Mouse (Mus musculus) intestine, embryonic 14.5 days (tissue): ENCODE measurements around the gene B3gnt8. TPM values are rescaled to one million over a fixed set of nuclear protein-coding genes. Genes with fewer than 3 reads are reported as not detected.

Source experiments
- ATAC-seq: fragments of 200-750 bp; cut with Nextera tagmentation; replicated peaks from 2 replicates; pipeline ENCODE4 v1.8.0; 2017; ENCODE audit warnings: low read depth, moderate number of reproducible peaks, moderate TSS enrichment, moderate library complexity; ENCODE audit not compliant: low FRiP score, low TSS enrichment
- DNase-seq: peaks from one replicate; pipeline ENCODE4 v3.0.0-alpha.2; 2018; ENCODE audit warnings: low spot score
- H3K27ac ChIP-seq: fragments of 300-500 bp; sonication (generic); 2 replicates; pipeline ENCODE4 v1.5.1; 2014; ENCODE audit warnings: low read depth, mild to moderate bottlenecking, control low read depth
- H3K27me3 ChIP-seq: fragments of 300-500 bp; sonication (generic); replicated peaks from 2 replicates; pipeline ENCODE4 v1.6.1; 2014; ENCODE audit warnings: low read length, control low read depth; ENCODE audit not compliant: control insufficient read depth, insufficient read depth
- H3K36me3 ChIP-seq: fragments of 300-500 bp; sonication (generic); 2 replicates; pipeline ENCODE4 v1.6.1; 2014; ENCODE audit warnings: low read length, control low read depth; ENCODE audit not compliant: control insufficient read depth, insufficient read depth
- H3K4me1 ChIP-seq: fragments of 300-500 bp; sonication (generic); replicated peaks from 2 replicates; pipeline ENCODE4 v1.6.1; 2014; ENCODE audit warnings: low read length, control low read depth, mixed read lengths; ENCODE audit not compliant: control insufficient read depth, insufficient read depth
- H3K4me2 ChIP-seq: fragments of 300-500 bp; sonication (generic); 2 replicates; pipeline ENCODE4 v1.6.1; 2014; ENCODE audit warnings: low read length
- H3K4me3 ChIP-seq: fragments of 300-500 bp; sonication (generic); 2 replicates; pipeline ENCODE4 v1.5.1; 2014; ENCODE audit warnings: low read depth, low read length, control low read depth, mixed read lengths
- H3K9ac ChIP-seq: fragments of 300-500 bp; sonication (generic); 2 replicates; pipeline ENCODE4 v1.6.1; 2014; ENCODE audit warnings: mild to moderate bottlenecking, low read length
- H3K9me3 ChIP-seq: fragments of 300-500 bp; sonication (generic); 2 replicates; pipeline ENCODE4 v1.6.1; 2016; ENCODE audit warnings: low read length, control low read depth; ENCODE audit not compliant: control insufficient read depth
- WGBS: fragments of 180-500 bp; shearing (Covaris S2); extraction: QIAGEN DNeasy Blood & Tissue Kit; methylation state at CpG from one replicate; pipeline ENCODE4 v1.1.7; 2014; 5-methylcytosine and 5-hydroxymethylcytosine counted together
- polyA plus RNA-seq: library from polyadenylated mRNA; unstranded; fragments of >200 nt; fragmentation: Nextera tagmentation; extraction: Ambion mirVana; gene quantifications from 2 replicates; pipeline ENCODE4 v1.2.1, GENCODE M21; 2014

The B3gnt8 gene
- polyA plus RNA-seq, 1 experiment from 2014 or later: 3.9 TPM

- no peak for DNase-seq
- WGBS: 78% methylated on average over 4 of the region's 4 CpGs
- H3K4me2 ChIP-seq: no peak overlapping the region
Measured at GRCm38 (mm10) chr7:25644631-25645030, 18.2 kb downstream of the B3gnt8 start.

GRCm38 (mm10) chr7:25645074-25645473, 18.6 kb downstream of the B3gnt8 start:
- WGBS: 68% methylated on average over 14 of the region's 14 CpGs
- ATAC-seq (no peak), DNase-seq (no peak)
- Histone ChIP-seq H3K4me3 (no peak overlapping the region), H3K9me3 (no peaks in the 10 kb centered on the region), H3K9ac (no peak overlapping the region), H3K27me3 (no peaks in the 10 kb centered on the region), H3K4me2 (no peak overlapping the region), H3K27ac (no peak overlapping the region), H3K4me1 (no peaks in the 10 kb centered on the region), H3K36me3 (no peaks in the 10 kb centered on the region)

More at GRCm38 (mm10) chr7:25644631-25645030, 18.2 kb downstream of the B3gnt8 start:
- Histone ChIP-seq H3K4me3 (no peak overlapping the region), H3K27me3 (no peaks in the 10 kb centered on the region), H3K4me1 (no peaks in the 10 kb centered on the region), H3K9ac (no peak overlapping the region), H3K36me3 (no peaks in the 10 kb centered on the region), H3K27ac (no peak overlapping the region), H3K9me3 (no peaks in the 10 kb centered on the region)
- no peak for ATAC-seq

GRCm38 (mm10) chr7:25647574-25648123, 21.2 kb downstream of the B3gnt8 start:
- no peaks in the 10 kb centered on the region for H3K9me3 ChIP-seq
- WGBS: 47% methylated on average over 5 of the region's 5 CpGs
- H3K4me2 ChIP-seq: no peak overlapping the region

GRCm38 (mm10) chr7:25649839-25650238, 23.4 kb downstream of the B3gnt8 start:
- ATAC-seq: no peak
- DNase-seq: no peak
- no peak overlapping the region for H3K9ac ChIP-seq
- H3K4me3 ChIP-seq: no peak overlapping the region
- no peak overlapping the region for H3K4me2 ChIP-seq
- H3K27ac ChIP-seq: no peak overlapping the region
- H3K36me3 ChIP-seq: no peaks in the 10 kb centered on the region
- 85% methylated on average over 5 of the region's 5 CpGs for WGBS
- H3K9me3 ChIP-seq: no peaks in the 10 kb centered on the region
- no peaks in the 10 kb centered on the region for H3K4me1 ChIP-seq
- no peaks in the 10 kb centered on the region for H3K27me3 ChIP-seq

More at GRCm38 (mm10) chr7:25647574-25648123, 21.2 kb downstream of the B3gnt8 start:
- no peak for DNase-seq
- Histone ChIP-seq H3K4me1 (no peaks in the 10 kb centered on the region), H3K4me3 (no peak overlapping the region), H3K27ac (no peak overlapping the region), H3K9ac (no peak overlapping the region), H3K27me3 (no peaks in the 10 kb centered on the region), H3K36me3 (no peaks in the 10 kb centered on the region)
- no peak for ATAC-seq

GRCm38 (mm10) chr7:25651281-25651680, 24.8 kb downstream of the B3gnt8 start:
- WGBS: 91% methylated on average over 8 of the region's 8 CpGs
- H3K4me1 ChIP-seq: no peaks in the 10 kb centered on the region
- H3K27me3 ChIP-seq: no peaks in the 10 kb centered on the region
- no peak overlapping the region for H3K27ac ChIP-seq
- no peak overlapping the region for H3K4me3 ChIP-seq
- no peak overlapping the region for H3K9ac ChIP-seq
- no peaks in the 10 kb centered on the region for H3K36me3 ChIP-seq
- no peaks in the 10 kb centered on the region for H3K9me3 ChIP-seq
- DNase-seq: no peak
- no peak overlapping the region for H3K4me2 ChIP-seq
- ATAC-seq: no peak

GRCm38 (mm10) chr7:25652244-25652759, 25.8 kb downstream of the B3gnt8 start:
- H3K4me3 ChIP-seq: no peak overlapping the region
- no peak overlapping the region for H3K9ac ChIP-seq
- H3K4me2 ChIP-seq: no peak overlapping the region
- no peaks in the 10 kb centered on the region for H3K27me3 ChIP-seq
- no peaks in the 10 kb centered on the region for H3K36me3 ChIP-seq
- DNase-seq (no peak), ATAC-seq (no peak)
- H3K4me1 ChIP-seq: peaks cover 2% of the 10 kb centered on the region; the same call in 1 of the 2 replicates
- no peak overlapping the region for H3K27ac ChIP-seq
- WGBS: 81% methylated on average over 12 of the region's 12 CpGs
- no peaks in the 10 kb centered on the region for H3K9me3 ChIP-seq

- DNase-seq (no peak), ATAC-seq (no peak)
- Histone ChIP-seq H3K9me3 (no peaks in the 10 kb centered on the region), H3K4me1 (peaks cover 8% of the 10 kb centered on the region; the same call in 1 of the 2 replicates), H3K36me3 (no peaks in the 10 kb centered on the region), H3K27ac (no peak overlapping the region), H3K27me3 (no peaks in the 10 kb centered on the region), H3K4me2 (no peak overlapping the region), H3K4me3 (no peak overlapping the region), H3K9ac (no peak overlapping the region)
- 74% methylated on average over 11 of the region's 11 CpGs for WGBS
Measured at GRCm38 (mm10) chr7:25655601-25656428, 29.4 kb downstream of the B3gnt8 start.

- WGBS: 38% methylated on average over 10 of the region's 10 CpGs
- Histone ChIP-seq H3K4me1 (peaks cover 8% of the 10 kb centered on the region; the same call in 1 of the 2 replicates), H3K36me3 (peaks cover 10% of the 10 kb centered on the region; the same call in 1 of the 2 replicates), H3K27ac (no peak overlapping the region), H3K9ac (peak overlapping the region; percentile 74), H3K27me3 (no peaks in the 10 kb centered on the region), H3K9me3 (no peaks in the 10 kb centered on the region), H3K4me3 (peak overlapping the region; percentile 81), H3K4me2 (peak overlapping the region; percentile 85)
- ATAC-seq: no peak
- DNase-seq: no peak
Measured at GRCm38 (mm10) chr7:25657785-25658184, 31.3 kb downstream of the B3gnt8 start.
